Mouse (Mus musculus): ENCODE results near the gene Rdh5.

Gene Rdh5

GRCm38 (mm10) chr10:128896807-128897206, 25.9 kb downstream of the Rdh5 start:
- no peaks in the 10 kb centered on the region for H3K9me3 ChIP-seq (ENCODE audit: low read length)
- H3K27me3 ChIP-seq (ENCODE audit: insufficient read depth, low read length): peaks cover 53% of the 10 kb centered on the region
- no peaks in the 10 kb centered on the region for H3K36me3 ChIP-seq (ENCODE audit: insufficient read depth, low read length)
- TF ChIP-seq NANOG (IDR thresholded peaks at IDR 0.05; ENCODE audit: borderline replicate concordance, low read length) (no peak), POU5F1 (IDR thresholded peaks at IDR 0.05; ENCODE audit: borderline replicate concordance, low read length) (no peak), CTCF (conservative IDR thresholded peaks at IDR 0.05; ENCODE audit: low read length) (no peak)
- H3K4me1 ChIP-seq (replicated peaks; ENCODE audit: low read depth, low read length): peaks cover 52% of the 10 kb centered on the region
- H3K4me3 ChIP-seq (replicated peaks; ENCODE audit: low read length): 0 out of 2 replicates have a peak overlapping the region, but pooled peaks have one; percentile 63

DNA sequence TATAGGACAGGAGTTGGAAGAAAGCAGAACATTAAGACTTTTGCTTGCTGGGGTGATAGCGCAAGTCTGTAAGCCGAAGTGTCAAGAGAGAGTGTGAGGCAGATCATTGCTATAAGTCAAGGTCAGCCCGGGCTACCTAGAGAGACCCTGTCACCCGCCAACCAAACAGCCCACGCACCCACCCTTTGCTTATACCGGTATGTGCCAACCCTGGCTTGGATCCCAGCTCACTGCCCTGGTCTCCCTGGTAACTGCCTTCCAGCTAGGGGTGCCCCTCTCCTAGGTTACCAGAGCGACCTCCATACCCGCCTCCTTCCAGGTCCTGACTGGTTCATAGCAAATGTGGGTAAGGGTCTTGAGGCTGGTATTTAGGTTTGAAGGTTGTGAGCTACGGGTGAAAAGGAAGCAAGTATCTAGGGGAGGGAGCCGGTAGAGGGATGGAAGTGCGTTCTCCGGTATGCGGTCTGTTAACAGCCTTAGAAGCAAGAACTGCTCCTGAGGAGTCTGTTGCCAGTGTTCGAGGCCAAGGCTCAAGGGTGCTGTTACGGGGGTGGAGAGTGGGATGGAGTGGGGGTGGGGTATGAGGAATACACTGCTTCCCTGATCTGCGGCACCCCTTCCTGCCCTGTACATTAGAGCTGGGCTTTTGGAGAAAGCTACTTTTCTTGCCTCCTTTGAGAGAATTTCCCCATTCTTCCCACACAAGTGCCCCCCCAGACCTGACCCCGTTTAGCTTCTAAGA, 26.6 kb downstream of the Rdh5 start:
- H3K4me3 ChIP-seq (replicated peaks; ENCODE audit: low read length): peak overlapping the region; percentile 63
- no peaks in the 10 kb centered on the region for H3K36me3 ChIP-seq (ENCODE audit: insufficient read depth, low read length)
- TF ChIP-seq NANOG (IDR thresholded peaks at IDR 0.05; ENCODE audit: borderline replicate concordance, low read length) (no peak), CTCF (conservative IDR thresholded peaks at IDR 0.05; ENCODE audit: low read length) (no peak), POU5F1 (IDR thresholded peaks at IDR 0.05; ENCODE audit: borderline replicate concordance, low read length) (no peak)
- H3K4me1 ChIP-seq (replicated peaks; ENCODE audit: low read depth, low read length): peaks cover 46% of the 10 kb centered on the region
- no peaks in the 10 kb centered on the region for H3K9me3 ChIP-seq (ENCODE audit: low read length)
- H3K27me3 ChIP-seq (ENCODE audit: insufficient read depth, low read length): peaks cover 55% of the 10 kb centered on the region

DNA sequence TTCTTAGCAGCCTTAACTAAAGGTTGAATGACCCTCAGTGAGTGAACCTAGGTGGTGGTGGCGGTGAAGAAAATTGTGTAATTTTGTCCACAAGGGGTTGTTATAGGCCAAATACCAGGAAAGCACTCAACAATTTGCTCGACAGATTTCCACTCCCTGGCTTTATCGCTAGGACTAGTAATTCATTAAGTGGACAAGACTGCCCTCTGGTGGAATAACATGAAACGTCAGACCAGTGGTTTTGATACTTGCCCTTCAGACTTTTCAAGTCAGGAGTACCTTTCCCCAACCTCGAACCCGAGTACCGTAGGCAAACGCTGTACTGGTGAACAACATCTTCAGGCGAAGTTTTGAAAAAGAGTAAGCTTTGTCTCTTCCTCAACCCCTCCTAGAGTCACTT, 27.3 kb downstream of the Rdh5 start:
- H3K4me1 ChIP-seq (replicated peaks; ENCODE audit: low read depth, low read length): peaks cover 42% of the 10 kb centered on the region
- peaks cover 62% of the 10 kb centered on the region for H3K27me3 ChIP-seq (ENCODE audit: insufficient read depth, low read length)
- peak; percentile 62 for TF ChIP-seq CTCF (conservative IDR thresholded peaks at IDR 0.05; ENCODE audit: low read length)
- TF ChIP-seq NANOG (IDR thresholded peaks at IDR 0.05; ENCODE audit: borderline replicate concordance, low read length): no peak
- no peak for TF ChIP-seq POU5F1 (IDR thresholded peaks at IDR 0.05; ENCODE audit: borderline replicate concordance, low read length)
- H3K9me3 ChIP-seq (ENCODE audit: low read length): no peaks in the 10 kb centered on the region
- no peaks in the 10 kb centered on the region for H3K36me3 ChIP-seq (ENCODE audit: insufficient read depth, low read length)
- peak overlapping the region; percentile 63; the same call in 1 of the 2 replicates for H3K4me3 ChIP-seq (replicated peaks; ENCODE audit: low read length)

DNA sequence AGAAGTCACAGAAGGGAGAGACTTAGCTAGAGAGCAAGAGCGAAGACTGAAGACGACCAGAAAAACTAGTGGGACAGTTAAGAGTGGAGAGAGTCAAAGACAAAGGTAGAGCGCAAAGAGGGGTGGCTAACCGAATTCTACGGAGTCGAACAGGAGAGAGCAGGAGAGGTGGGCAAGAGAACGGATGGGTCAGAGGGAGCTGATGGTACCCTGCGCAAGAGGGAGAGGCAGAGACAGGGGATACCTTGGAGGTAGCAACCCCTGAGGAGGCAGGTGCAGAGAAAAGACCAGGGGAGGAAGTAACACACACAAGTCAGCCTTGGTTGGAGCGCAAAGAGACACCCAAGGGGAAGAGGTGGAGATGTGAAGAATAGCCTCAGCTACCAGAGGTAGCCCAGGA, 30.4 kb downstream of the Rdh5 start:
- Histone ChIP-seq H3K4me1 (replicated peaks; ENCODE audit: low read depth, low read length) (peaks cover 63% of the 10 kb centered on the region), H3K27me3 (ENCODE audit: insufficient read depth, low read length) (peaks cover 66% of the 10 kb centered on the region)
- TF ChIP-seq CTCF (conservative IDR thresholded peaks at IDR 0.05; ENCODE audit: low read length): no peak
- no peak for TF ChIP-seq POU5F1 (IDR thresholded peaks at IDR 0.05; ENCODE audit: borderline replicate concordance, low read length)
- TF ChIP-seq NANOG (IDR thresholded peaks at IDR 0.05; ENCODE audit: borderline replicate concordance, low read length): no peak

GRCm38 (mm10) chr10:128891296-128892094, 31.2 kb downstream of the Rdh5 start, which contains the start of gene Gdf11:
TSS of gene Gdf11 (minus strand) at chr10:128891718.
- peaks cover 65% of the 10 kb centered on the region for H3K4me1 ChIP-seq (replicated peaks; ENCODE audit: low read depth, low read length)
- peaks cover 12% of the 10 kb centered on the region for H3K36me3 ChIP-seq (ENCODE audit: insufficient read depth, low read length)
- H3K4me3 ChIP-seq (replicated peaks; ENCODE audit: low read length): peak within 1 kb of the TSS; percentile 86
- TF ChIP-seq NANOG (IDR thresholded peaks at IDR 0.05; ENCODE audit: borderline replicate concordance, low read length) (no peak), POU5F1 (IDR thresholded peaks at IDR 0.05; ENCODE audit: borderline replicate concordance, low read length) (no peak), CTCF (conservative IDR thresholded peaks at IDR 0.05; ENCODE audit: low read length) (no peak)
- H3K27me3 ChIP-seq (ENCODE audit: insufficient read depth, low read length): peaks cover 59% of the 10 kb centered on the region
- H3K9me3 ChIP-seq (ENCODE audit: low read length): no peaks in the 10 kb centered on the region

More for the DNA sequence above, 30.4 kb downstream of the Rdh5 start:
- no peaks in the 10 kb centered on the region for H3K9me3 ChIP-seq (ENCODE audit: low read length)
- peak overlapping the region; percentile 74 for H3K4me3 ChIP-seq (replicated peaks; ENCODE audit: low read length)
- H3K36me3 ChIP-seq (ENCODE audit: insufficient read depth, low read length): peaks cover 8% of the 10 kb centered on the region

- no peak for TF ChIP-seq CTCF (conservative IDR thresholded peaks at IDR 0.05; ENCODE audit: low read length)
- TF ChIP-seq NANOG (IDR thresholded peaks at IDR 0.05; ENCODE audit: borderline replicate concordance, low read length): no peak
- TF ChIP-seq POU5F1 (IDR thresholded peaks at IDR 0.05; ENCODE audit: borderline replicate concordance, low read length): no peak
- peak overlapping the region; percentile 86 for H3K4me3 ChIP-seq (replicated peaks; ENCODE audit: low read length)
- peaks cover 65% of the 10 kb centered on the region for H3K4me1 ChIP-seq (replicated peaks; ENCODE audit: low read depth, low read length)
Measured at GRCm38 (mm10) chr10:128890383-128891295, 32.0 kb downstream of the Rdh5 start.

GRCm38 (mm10) chr10:128889846-128890245, 32.8 kb downstream of the Rdh5 start:
- Histone ChIP-seq H3K4me1 (replicated peaks; ENCODE audit: low read depth, low read length) (peaks cover 67% of the 10 kb centered on the region), H3K27me3 (ENCODE audit: insufficient read depth, low read length) (peaks cover 46% of the 10 kb centered on the region), H3K9me3 (ENCODE audit: low read length) (no peaks in the 10 kb centered on the region), H3K36me3 (ENCODE audit: insufficient read depth, low read length) (peaks cover 18% of the 10 kb centered on the region), H3K4me3 (replicated peaks; ENCODE audit: low read length) (peak overlapping the region; percentile 86; the same call in 1 of the 2 replicates)
- TF ChIP-seq NANOG (IDR thresholded peaks at IDR 0.05; ENCODE audit: borderline replicate concordance, low read length): no peak

More at GRCm38 (mm10) chr10:128890383-128891295, 32.0 kb downstream of the Rdh5 start:
- H3K27me3 ChIP-seq (ENCODE audit: insufficient read depth, low read length): peaks cover 50% of the 10 kb centered on the region
- peaks cover 12% of the 10 kb centered on the region for H3K36me3 ChIP-seq (ENCODE audit: insufficient read depth, low read length)
- H3K9me3 ChIP-seq (ENCODE audit: low read length): no peaks in the 10 kb centered on the region

Data from E14TG2a.4 (cell line).